Mouse (Mus musculus) kidney, embryonic 14.5 days (tissue): ENCODE measurements around the gene Ppp1r21. TPM values are rescaled to one million over a fixed set of nuclear protein-coding genes. Genes with fewer than 3 reads are reported as not detected.

Experiments used
- ATAC-seq: fragments of 200-750 bp; cut with Nextera tagmentation; 2 replicates; pipeline ENCODE4 v1.8.0; 2017; ENCODE audit warnings: moderate number of reproducible peaks, mild to moderate bottlenecking, moderate TSS enrichment, moderate library complexity; ENCODE audit not compliant: low FRiP score, low TSS enrichment
- H3K27ac ChIP-seq: fragments of 300-500 bp; sonication (generic); 2 replicates; pipeline ENCODE4 v1.5.1; 2014; ENCODE audit warnings: low read depth, mild to moderate bottlenecking, low read length, moderate library complexity, mixed read lengths
- H3K27me3 ChIP-seq: fragments of 300-500 bp; sonication (generic); 2 replicates; pipeline ENCODE4 v1.6.1; 2014; ENCODE audit warnings: mild to moderate bottlenecking, low read length; ENCODE audit not compliant: control insufficient read depth, insufficient read depth
- H3K36me3 ChIP-seq: fragments of 300-500 bp; sonication (generic); 2 replicates; pipeline ENCODE4 v1.6.1; 2014; ENCODE audit warnings: low read length, mixed read lengths; ENCODE audit not compliant: control insufficient read depth, insufficient read depth
- H3K4me1 ChIP-seq: fragments of 300-500 bp; sonication (generic); 2 replicates; pipeline ENCODE4 v1.6.1; 2014; ENCODE audit warnings: low read length, mixed read lengths; ENCODE audit not compliant: control insufficient read depth, insufficient read depth
- H3K4me2 ChIP-seq: fragments of 300-500 bp; sonication (generic); replicated peaks from 2 replicates; pipeline ENCODE4 v1.6.1; 2014; ENCODE audit warnings: low read depth, mild to moderate bottlenecking, low read length
- H3K4me3 ChIP-seq: fragments of 300-500 bp; sonication (generic); 2 replicates; pipeline ENCODE4 v1.5.1; 2014; ENCODE audit warnings: mild to moderate bottlenecking, low read length
- H3K9ac ChIP-seq: fragments of 300-500 bp; sonication (generic); 2 replicates; pipeline ENCODE4 v1.6.1; 2014; ENCODE audit warnings: low read depth, mild to moderate bottlenecking, low read length, moderate library complexity
- H3K9me3 ChIP-seq: fragments of 300-500 bp; sonication (generic); 2 replicates; pipeline ENCODE4 v1.6.1; 2016; ENCODE audit warnings: low read length; ENCODE audit not compliant: control insufficient read depth
- WGBS: fragments of 180-500 bp; shearing (Covaris S2); extraction: QIAGEN DNeasy Blood & Tissue Kit; methylation state at CpG from one replicate; pipeline ENCODE4 v1.1.7; 2014; 5-methylcytosine and 5-hydroxymethylcytosine counted together
- polyA plus RNA-seq: library from polyadenylated mRNA; unstranded; fragments of >200 nt; fragmentation: Nextera tagmentation; extraction: Ambion mirVana; gene quantifications from 2 replicates; pipeline ENCODE4 v1.2.1, GENCODE M21; 2014

The Ppp1r21 gene
- polyA plus RNA-seq, 1 experiment from 2014 or later, result 30.3 TPM

DNA sequence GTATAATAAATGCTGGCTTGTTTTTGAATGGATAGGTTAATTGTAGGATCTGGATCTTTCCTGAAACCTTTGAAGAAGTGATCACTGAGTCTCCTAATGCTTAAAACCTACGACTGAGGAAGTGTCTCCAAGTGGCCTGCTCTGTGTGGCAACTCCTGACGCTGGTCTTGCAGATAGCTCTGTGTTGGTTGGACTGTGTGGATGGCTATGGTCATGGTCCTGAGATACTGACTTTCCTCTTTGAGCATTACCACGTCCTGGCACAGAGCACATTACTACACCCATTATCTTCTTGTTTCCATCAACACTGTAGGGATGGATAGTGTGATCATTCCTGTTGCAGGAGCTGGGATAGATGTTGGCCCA lies 13.5 kb downstream of the Ppp1r21 start:
- 65% methylated on average over 3 of the region's 3 CpGs for WGBS
- ATAC-seq, result peak; percentile 55; the same call in 1 of the 2 replicates
- Histone ChIP-seq H3K9ac (no peak overlapping the region), H3K4me3 (no peak overlapping the region), H3K27me3 (no peaks in the 10 kb centered on the region), H3K27ac (no peak overlapping the region; the same call in 1 of the 2 replicates), H3K4me2 (no peak overlapping the region), H3K36me3 (peaks cover 10% of the 10 kb centered on the region), H3K4me1 (peaks cover 4% of the 10 kb centered on the region; the same call in 1 of the 2 replicates), H3K9me3 (no peaks in the 10 kb centered on the region)

DNA sequence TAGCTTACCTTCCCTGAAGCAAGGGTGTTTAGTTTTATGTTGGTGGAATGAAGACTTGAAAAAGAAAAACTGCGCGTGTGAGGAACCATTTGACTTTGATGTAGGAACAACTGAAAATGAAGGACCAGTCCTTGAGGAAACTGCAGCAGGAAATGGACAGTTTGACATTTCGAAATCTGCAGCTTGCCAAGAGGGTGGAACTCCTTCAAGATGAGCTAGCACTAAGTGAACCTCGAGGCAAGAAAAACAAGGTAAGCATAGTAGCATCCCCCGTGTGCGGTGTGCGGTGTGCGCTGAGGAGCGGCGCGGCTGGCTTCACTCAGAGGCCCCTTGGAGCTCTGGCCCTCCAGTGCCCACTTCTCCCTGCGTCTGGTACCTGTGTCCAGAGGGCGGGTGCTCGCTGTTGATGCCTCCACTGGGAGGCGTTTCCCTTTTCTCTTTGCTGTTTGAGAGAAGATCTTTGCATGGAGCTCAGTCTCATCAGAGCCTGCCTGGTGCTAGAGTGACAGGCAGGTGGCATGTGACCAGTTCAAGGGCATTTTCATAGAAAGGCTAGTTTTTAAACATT lies 15.4 kb downstream of the Ppp1r21 start:
- no peak overlapping the region for H3K9ac ChIP-seq
- WGBS, result 81% methylated on average over 15 of the region's 15 CpGs
- H3K36me3 ChIP-seq, result peaks cover 15% of the 10 kb centered on the region

DNA sequence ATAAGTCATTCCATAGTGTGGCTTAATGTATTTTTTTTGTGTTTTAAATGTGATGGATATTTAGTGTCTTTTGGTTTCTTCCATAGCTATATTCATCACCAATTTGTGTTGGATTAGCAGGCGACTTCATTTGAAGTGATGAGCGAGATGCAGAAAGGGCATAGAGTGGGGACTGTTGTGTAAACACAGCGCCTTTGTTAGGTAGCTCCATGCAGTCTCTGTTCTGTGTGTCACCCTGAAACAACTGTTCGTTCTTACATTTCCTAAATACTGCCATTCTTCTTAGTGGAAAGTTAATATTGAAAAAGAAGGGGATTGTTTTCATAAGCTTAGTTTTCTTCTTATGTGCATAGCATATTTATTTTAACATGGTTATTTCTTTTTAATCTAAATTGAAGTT lies 16.8 kb downstream of the Ppp1r21 start:
- Histone ChIP-seq H3K4me3 (no peak overlapping the region), H3K4me1 (peaks cover 4% of the 10 kb centered on the region; the same call in 1 of the 2 replicates), H3K27me3 (no peaks in the 10 kb centered on the region), H3K4me2 (no peak overlapping the region), H3K36me3 (peaks cover 15% of the 10 kb centered on the region), H3K9me3 (no peaks in the 10 kb centered on the region), H3K27ac (no peak overlapping the region), H3K9ac (no peak overlapping the region)
- WGBS, result 94% methylated on average over 4 of the region's 4 CpGs
- no peak for ATAC-seq

More for the DNA sequence above, 15.4 kb downstream of the Ppp1r21 start:
- Histone ChIP-seq H3K4me3 (no peak overlapping the region), H3K27me3 (no peaks in the 10 kb centered on the region), H3K4me1 (peaks cover 4% of the 10 kb centered on the region; the same call in 1 of the 2 replicates), H3K27ac (no peak overlapping the region), H3K9me3 (no peaks in the 10 kb centered on the region), H3K4me2 (no peak overlapping the region)
- ATAC-seq, result no peak

DNA sequence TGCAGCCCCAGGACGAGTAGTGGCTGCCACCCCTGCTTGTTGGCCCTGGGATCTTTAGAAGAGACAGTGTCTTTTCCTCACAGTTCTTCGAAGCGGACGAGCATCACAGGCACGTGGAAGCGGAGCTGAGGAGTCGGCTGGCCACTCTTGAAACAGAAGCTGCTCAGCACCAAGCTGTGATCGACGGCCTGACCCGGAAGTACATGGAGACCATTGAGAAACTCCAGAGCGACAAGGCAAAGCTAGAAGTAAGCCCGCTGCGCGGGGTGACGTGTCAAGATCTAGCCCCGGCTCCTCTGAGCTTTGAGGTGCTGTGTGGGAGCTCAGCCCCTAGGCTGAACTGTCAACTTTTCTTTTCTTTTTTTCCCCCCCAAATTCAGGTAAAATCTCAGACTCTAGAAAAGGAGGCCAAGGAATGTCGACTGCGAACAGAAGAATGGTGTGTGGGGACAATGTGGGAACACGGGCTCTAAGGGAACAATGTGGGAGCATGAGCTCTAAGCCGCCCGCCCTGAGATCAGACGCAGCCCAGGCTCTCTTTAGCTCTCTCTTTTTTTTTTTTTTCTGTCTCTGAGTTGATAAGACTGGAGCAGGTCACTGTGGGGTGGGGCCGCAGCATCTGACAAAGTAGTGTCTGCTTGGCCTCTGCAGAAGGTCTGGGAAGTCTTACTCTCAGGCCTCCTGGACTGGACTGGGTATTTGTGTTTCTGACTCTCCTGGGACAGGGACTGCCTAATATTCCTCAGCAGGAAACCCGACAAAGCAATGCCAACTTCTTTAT lies 19.7 kb downstream of the Ppp1r21 start:
- Histone ChIP-seq H3K4me3 (no peak overlapping the region), H3K4me2 (no peak overlapping the region), H3K27ac (no peak overlapping the region), H3K36me3 (peaks cover 21% of the 10 kb centered on the region), H3K27me3 (no peaks in the 10 kb centered on the region), H3K9me3 (no peaks in the 10 kb centered on the region), H3K4me1 (0 out of 2 replicates have a peak, but pooled peaks cover 9% of the 10 kb centered on the region), H3K9ac (no peak overlapping the region)
- WGBS, result 88% methylated on average over 24 of the region's 24 CpGs
- no peak for ATAC-seq

DNA sequence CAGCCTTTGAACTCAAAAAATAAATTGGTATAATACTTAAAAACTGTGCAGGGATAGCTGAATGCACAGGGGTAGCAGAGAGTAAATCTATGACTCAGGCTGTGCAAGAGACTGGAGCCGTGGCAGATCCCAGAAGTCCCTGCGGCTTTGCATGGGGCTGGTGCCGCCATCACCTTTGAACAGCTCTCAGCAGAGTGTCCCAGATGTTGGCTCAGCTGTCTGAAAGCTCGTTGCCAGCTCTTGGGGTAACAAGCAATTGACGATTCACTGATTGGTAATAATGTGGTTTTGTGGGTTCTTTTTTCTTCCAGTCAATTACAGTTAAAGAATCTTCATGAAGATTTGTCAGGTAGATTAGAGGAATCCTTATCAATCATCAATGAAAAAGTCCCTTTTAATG lies 20.4 kb downstream of the Ppp1r21 start:
- no peaks in the 10 kb centered on the region for H3K9me3 ChIP-seq
- H3K4me3 ChIP-seq, result no peak overlapping the region
- no peak overlapping the region for H3K4me2 ChIP-seq
- 0 out of 2 replicates have a peak, but pooled peaks cover 9% of the 10 kb centered on the region for H3K4me1 ChIP-seq
- H3K27me3 ChIP-seq, result no peaks in the 10 kb centered on the region
- ATAC-seq, result no peak
- H3K9ac ChIP-seq, result no peak overlapping the region
- no peak overlapping the region for H3K27ac ChIP-seq
- 70% methylated on average over 5 of the region's 5 CpGs for WGBS
- H3K36me3 ChIP-seq, result peaks cover 18% of the 10 kb centered on the region

DNA sequence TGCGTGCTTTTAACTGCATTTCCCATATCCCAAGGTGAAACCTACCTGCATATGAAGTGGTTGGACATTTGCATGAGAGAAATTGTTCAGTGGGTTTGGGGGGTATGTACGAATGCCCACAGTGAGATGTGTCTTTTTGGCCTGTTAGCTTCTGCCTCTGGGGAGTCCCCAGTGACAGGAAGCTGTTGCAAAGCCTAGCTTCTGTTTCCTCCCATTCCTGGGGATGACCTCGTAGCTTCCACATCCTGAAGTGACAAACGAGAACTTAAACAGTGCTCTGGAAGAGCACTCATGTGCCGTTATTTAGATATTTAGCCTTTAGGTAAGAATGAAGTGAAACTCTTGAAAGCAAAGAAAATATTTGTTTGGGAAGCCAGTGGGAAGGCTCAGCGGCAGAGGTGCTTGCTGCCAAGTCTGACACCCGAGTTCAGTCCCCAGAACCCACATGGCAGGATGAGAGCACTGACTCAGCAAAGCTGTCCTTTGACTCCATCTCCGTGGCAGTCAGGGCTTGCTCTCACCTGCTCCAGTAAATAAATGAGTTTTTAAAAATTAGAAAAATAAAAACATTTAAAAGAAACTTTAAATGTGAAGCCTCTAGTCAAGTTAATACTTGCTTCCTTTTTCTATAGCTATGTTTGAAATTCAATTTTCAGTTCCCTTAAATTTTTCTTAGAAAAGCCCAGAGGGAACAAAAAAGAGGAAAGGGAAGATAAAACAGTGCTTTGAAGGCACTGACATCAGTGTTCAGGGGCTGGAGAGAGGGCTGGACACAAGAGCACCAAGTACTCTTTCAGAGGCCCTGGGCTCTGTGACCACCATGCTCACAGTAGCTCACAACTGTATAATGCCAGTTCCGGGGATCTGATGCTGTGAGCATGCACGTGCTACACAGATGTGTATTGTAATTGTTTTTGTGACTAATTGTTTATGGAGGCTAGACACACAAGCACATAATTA lies 21.3 kb downstream of the Ppp1r21 start:
- 63% methylated on average over 10 of the region's 10 CpGs for WGBS
- H3K9ac ChIP-seq, result no peak overlapping the region
- peaks cover 22% of the 10 kb centered on the region; the same call in 1 of the 2 replicates for H3K36me3 ChIP-seq
- no peaks in the 10 kb centered on the region for H3K27me3 ChIP-seq
- no peak overlapping the region for H3K27ac ChIP-seq
- ATAC-seq, result no peak
- H3K4me3 ChIP-seq, result no peak overlapping the region
- H3K4me2 ChIP-seq, result no peak overlapping the region
- 0 out of 2 replicates have a peak, but pooled peaks cover 9% of the 10 kb centered on the region for H3K4me1 ChIP-seq
- H3K9me3 ChIP-seq, result no peaks in the 10 kb centered on the region

DNA sequence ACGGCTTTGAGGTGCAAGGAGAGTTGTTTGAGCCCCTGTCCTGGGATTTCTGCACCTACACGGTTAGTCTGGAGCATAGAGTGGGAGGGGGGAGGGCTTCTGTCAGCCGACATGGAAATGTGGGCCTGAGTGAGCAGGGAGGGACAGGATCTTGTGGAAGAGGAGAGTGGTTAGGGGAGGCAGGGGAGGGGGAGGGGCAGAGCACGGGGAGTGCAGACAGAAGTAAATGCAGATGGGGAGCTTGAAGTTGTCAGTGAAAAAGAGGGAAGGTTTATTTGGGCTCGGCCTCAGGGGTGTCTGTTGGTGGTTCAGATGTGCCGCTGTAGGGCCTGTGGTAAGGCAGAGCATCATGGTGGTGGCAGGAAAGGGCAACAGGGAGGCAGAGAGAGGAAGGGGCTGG lies 22.6 kb downstream of the Ppp1r21 start:
- H3K27me3 ChIP-seq, result no peaks in the 10 kb centered on the region
- 20% methylated on average over 6 of the region's 6 CpGs for WGBS
- H3K36me3 ChIP-seq, result peaks cover 21% of the 10 kb centered on the region; the same call in 1 of the 2 replicates

DNA sequence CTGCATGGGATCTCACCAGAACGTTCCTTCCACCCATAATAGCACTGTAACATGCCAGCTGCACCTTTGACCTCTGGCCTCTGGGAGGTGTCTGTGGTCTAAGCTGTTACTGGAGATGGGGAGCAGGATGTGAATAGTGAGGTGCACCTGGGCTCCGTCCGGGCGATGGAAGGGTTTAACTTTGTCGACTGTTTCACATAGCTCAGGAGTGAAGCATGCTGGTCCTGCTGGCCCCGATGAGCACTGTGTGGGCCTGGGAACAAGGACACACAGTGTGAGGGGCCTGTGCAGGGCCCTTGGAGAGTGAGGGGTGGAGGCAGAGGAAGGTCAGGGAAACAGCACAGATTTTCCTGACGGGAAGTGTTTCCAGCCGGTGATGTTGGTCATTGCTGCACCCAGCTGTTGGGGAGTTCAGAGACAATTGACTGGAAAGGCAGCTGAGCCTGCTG lies 23.1 kb downstream of the Ppp1r21 start:
- peak; percentile 43 for ATAC-seq
- Histone ChIP-seq H3K9me3 (no peaks in the 10 kb centered on the region), H3K9ac (no peak overlapping the region), H3K27me3 (no peaks in the 10 kb centered on the region), H3K4me3 (no peak overlapping the region), H3K4me1 (0 out of 2 replicates have a peak, but pooled peaks cover 9% of the 10 kb centered on the region), H3K4me2 (no peak overlapping the region), H3K36me3 (peaks cover 17% of the 10 kb centered on the region; the same call in 1 of the 2 replicates), H3K27ac (no peak overlapping the region)
- WGBS, result 54% methylated on average over 8 of the region's 8 CpGs

More for the DNA sequence above, 22.6 kb downstream of the Ppp1r21 start:
- Histone ChIP-seq H3K4me2 (no peak overlapping the region), H3K9me3 (no peaks in the 10 kb centered on the region), H3K4me3 (no peak overlapping the region), H3K9ac (no peak overlapping the region), H3K4me1 (0 out of 2 replicates have a peak, but pooled peaks cover 9% of the 10 kb centered on the region), H3K27ac (no peak overlapping the region)
- ATAC-seq, result peak; percentile 16; the same call in 1 of the 2 replicates
